Mouse (Mus musculus): ENCODE results near the gene Ghrl. TPM values are rescaled to one million over a fixed set of nuclear protein-coding genes. Genes with fewer than 3 reads are reported as not detected.
A peak's percentile ranks its signal among the peaks of the same experiment; 100 is the strongest.

Ghrl gene
- polyA plus RNA-seq, 1 experiment = not detected

DNA sequence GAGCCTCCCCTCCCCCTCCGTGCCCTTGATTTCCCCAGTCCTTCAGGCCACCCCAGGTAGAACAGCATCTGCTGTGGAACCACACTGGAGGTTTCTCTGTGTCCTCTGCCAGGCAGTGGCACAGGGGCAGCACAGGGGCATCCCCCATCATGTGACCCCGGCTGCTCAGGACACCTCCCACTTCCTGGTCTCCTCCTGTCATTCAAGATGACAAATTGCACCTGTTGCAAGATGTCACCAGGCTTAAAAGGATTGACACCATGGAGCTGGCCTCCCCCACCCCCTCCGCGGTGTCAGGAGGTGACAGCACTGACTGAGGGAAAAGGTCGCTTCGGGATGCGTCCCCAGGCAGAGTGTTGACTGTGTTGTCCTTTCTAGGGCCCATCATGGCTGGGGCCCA, 49.9 kb downstream of the Ghrl start:
- Histone ChIP-seq H3K27ac (ENCODE audit: insufficient read depth, low read depth, low read length) (peak overlapping the region; percentile 82), H3K4me3 (ENCODE audit: insufficient read depth, low read length) (no peak overlapping the region), H3K4me1 (ENCODE audit: control insufficient read depth, insufficient read depth, low read length) (peaks cover 55% of the 10 kb centered on the region)
- no peak for TF ChIP-seq CTCF (IDR thresholded peaks at IDR 0.05; ENCODE audit: low read depth, low read length)
- no peak for TF ChIP-seq POLR2A (IDR thresholded peaks at IDR 0.05; ENCODE audit: borderline replicate concordance, low read depth, low read length)

DNA sequence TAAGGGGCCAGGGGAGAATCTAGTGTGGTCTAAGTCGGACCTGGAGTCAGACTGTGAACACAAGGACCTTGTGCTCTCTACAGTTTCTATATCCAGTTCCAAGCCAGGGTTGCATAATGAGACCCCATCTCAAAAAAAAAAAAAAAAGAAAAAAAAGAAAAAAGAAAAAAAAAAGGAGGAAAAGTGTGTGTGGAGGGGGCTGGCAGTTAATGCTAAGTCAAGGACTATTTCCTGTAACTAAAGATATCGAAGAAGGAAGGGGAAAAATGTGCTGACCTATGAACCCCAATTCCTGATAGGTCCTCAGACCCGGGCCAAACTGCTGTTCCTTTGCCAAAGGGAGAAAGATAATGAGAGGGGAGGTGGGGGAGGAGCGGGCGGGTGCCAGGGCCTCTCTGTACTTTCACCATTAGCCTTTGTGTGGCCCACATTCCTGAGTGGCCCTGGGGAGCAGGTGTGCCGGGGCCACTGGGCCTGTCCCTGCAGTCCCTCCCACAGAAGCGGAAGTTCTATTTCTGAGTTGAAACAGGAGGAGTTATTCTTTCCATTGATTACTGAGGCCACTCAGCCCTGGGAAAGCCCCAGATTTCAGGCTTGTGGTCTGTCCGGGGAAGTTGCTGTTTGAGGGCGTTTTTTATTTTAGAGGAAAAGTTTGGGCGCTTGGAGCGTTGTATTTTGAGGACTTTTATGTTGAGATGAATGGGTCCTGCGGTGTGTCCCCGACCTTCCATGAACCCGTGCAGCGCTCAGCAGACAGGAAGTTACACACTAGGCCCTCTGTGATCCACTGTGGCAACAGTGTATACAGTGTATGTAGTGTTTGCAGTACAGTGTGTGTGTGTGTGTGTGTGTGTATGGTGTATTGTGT, 51.2 kb downstream of the Ghrl start:
- peaks cover 67% of the 10 kb centered on the region for H3K4me1 ChIP-seq (ENCODE audit: control insufficient read depth, insufficient read depth, low read length)
- H3K27ac ChIP-seq (ENCODE audit: insufficient read depth, low read depth, low read length) = peak overlapping the region; percentile 82
- TF ChIP-seq CTCF (IDR thresholded peaks at IDR 0.05; ENCODE audit: low read depth, low read length) (no peak), POLR2A (IDR thresholded peaks at IDR 0.05; ENCODE audit: borderline replicate concordance, low read depth, low read length) (no peak)

DNA sequence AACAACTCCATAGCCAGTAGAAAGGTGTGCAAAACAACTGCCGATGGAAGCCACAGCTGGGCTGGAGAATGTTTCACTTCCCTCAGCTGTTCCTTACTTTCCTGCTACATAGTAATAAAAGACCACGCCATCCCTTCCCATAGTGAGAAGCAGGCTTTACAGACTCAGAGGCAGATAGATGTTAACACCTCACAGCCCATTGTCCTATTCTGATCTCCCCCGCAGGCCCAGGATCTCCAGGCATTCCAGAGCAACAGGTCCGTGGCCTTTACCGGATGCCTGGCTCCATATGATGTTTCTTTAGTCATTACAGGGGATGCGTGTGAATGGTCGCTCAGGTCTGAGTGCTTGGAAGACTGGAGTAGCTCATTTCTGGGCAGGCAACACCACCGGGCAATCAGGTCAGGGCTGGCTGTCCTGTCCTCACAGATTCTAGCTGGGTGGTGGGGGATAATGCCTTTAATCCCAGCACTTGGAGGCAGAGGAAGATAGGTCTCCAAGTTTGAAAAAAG, 52.0 kb downstream of the Ghrl start:
- TF ChIP-seq POLR2A (IDR thresholded peaks at IDR 0.05; ENCODE audit: borderline replicate concordance, low read depth, low read length) = 0 out of 2 replicates have a peak, but pooled peaks have one; percentile 17
- no peak for TF ChIP-seq CTCF (IDR thresholded peaks at IDR 0.05; ENCODE audit: low read depth, low read length)
- Histone ChIP-seq H3K27ac (ENCODE audit: insufficient read depth, low read depth, low read length) (peak overlapping the region; percentile 82), H3K4me3 (ENCODE audit: insufficient read depth, low read length) (no peak overlapping the region), H3K4me1 (ENCODE audit: control insufficient read depth, insufficient read depth, low read length) (peaks cover 73% of the 10 kb centered on the region)

More for the DNA sequence above, 51.2 kb downstream of the Ghrl start:
- peak overlapping the region; percentile 19 for H3K4me3 ChIP-seq (ENCODE audit: insufficient read depth, low read length)

Other genes starting within 250 kb of the Ghrl start
- gene Il17rc, start 248.5 kb downstream of the Ghrl start, polyA plus RNA-seq (2012; ENCODE audit: insufficient read depth, insufficient read length, missing spikeins) = not detected in 2 replicates
- gene Creld1, start 236.6 kb downstream of the Ghrl start, polyA plus RNA-seq (2012; ENCODE audit: insufficient read depth, insufficient read length, missing spikeins) = 22.0 and 23.9 TPM in 2 replicates
- gene Prrt3, start 217.9 kb downstream of the Ghrl start, polyA plus RNA-seq (2012; ENCODE audit: insufficient read depth, insufficient read length, missing spikeins) = not detected in 2 replicates
- 82.6 and 88.7 TPM in 2 replicates for gene Emc3, start 188.2 kb downstream of the Ghrl start, polyA plus RNA-seq (2012; ENCODE audit: insufficient read depth, insufficient read length, missing spikeins)
- gene Fancd2, start 188.2 kb downstream of the Ghrl start, polyA plus RNA-seq (2012; ENCODE audit: insufficient read depth, insufficient read length, missing spikeins) = 6.9 and 7.8 TPM in 2 replicates
- not detected in 2 replicates for gene Fancd2os, start 119.2 kb downstream of the Ghrl start, polyA plus RNA-seq (2012; ENCODE audit: insufficient read depth, insufficient read length, missing spikeins)
- 300 and 316 TPM in 2 replicates for gene Brk1, start 115.1 kb downstream of the Ghrl start, polyA plus RNA-seq (2012; ENCODE audit: insufficient read depth, insufficient read length, missing spikeins)
- 27.7 and 30.8 TPM in 2 replicates for gene Vhl, start 95.9 kb downstream of the Ghrl start, polyA plus RNA-seq (2012; ENCODE audit: insufficient read depth, insufficient read length, missing spikeins)
- gene Irak2, start 81.4 kb downstream of the Ghrl start, polyA plus RNA-seq (2012; ENCODE audit: insufficient read depth, insufficient read length, missing spikeins) = 54.3 and 57.5 TPM in 2 replicates
- gene Tatdn2, start 22.8 kb downstream of the Ghrl start, polyA plus RNA-seq (2012; ENCODE audit: insufficient read depth, insufficient read length, missing spikeins) = 27.9 and 32.1 TPM in 2 replicates
- gene Sec13, start 20.9 kb upstream of the Ghrl start, polyA plus RNA-seq (2012; ENCODE audit: insufficient read depth, insufficient read length, missing spikeins) = 52.3 and 59.9 TPM in 2 replicates

Data from bone marrow macrophage, adult 2 months (primary cell).